Comparison of ENCODE assay signal across 17 mouse cellular contexts in the genomic region with DNA sequence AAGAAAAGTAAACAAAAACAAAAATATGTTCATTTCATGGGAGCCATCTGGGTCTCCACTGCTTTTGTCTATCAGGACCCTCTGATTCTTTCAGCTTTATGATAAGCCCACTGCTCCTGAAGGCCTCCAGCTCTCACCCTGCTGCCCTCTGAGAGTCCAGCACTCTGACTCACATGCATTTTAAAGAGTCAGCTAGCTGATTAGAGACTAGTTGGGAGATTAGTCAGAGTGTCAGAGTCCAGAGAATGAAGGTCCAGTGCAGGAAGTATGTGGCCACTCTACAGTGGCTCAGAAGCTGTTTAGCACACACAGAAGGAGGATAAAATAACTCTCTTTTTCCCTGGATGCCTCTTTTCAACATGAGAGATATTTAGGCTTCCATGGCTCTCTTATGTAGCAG. TPM values are rescaled to one million over a fixed set of nuclear protein-coding genes. Genes with fewer than 3 reads are reported as not detected.
"Had no signal": no experiment of that assay in that cellular context is flagged by ENCODE, and none has a peak within 500 bp of the region (broad histone marks: within the 10 kb centered on the region; RNA-seq: fewer than 3 reads in every experiment).

No protein-coding gene starts in this region.

- H3K4me2 ChIP-seq: limb, embryonic 12.5 days; liver, embryonic 13.5 days; lung, embryonic 15.5 days; midbrain, embryonic 12.5 days had no signal

- DNase-seq: kidney, adult 8-10 months; kidney, postnatal 25 days; liver; liver, embryonic 13.5 days; liver, postnatal 0 days; lung, postnatal 14 days had no signal

- H3K9ac ChIP-seq: limb, embryonic 12.5 days; liver, embryonic 13.5 days; liver, postnatal 0 days; lung, embryonic 15.5 days; midbrain, embryonic 12.5 days had no signal

- H3K36me3 ChIP-seq: limb, embryonic 12.5 days; liver, embryonic 13.5 days; lung, embryonic 15.5 days; midbrain, embryonic 12.5 days had no signal

- H3K27ac ChIP-seq: layer of hippocampus, adult 2 months; limb, embryonic 12.5 days; liver, embryonic 13.5 days; lung, embryonic 15.5 days; midbrain, embryonic 12.5 days had no signal

- H3K4me3 ChIP-seq: layer of hippocampus, adult 2 months; limb, embryonic 12.5 days; liver, embryonic 13.5 days; lung, embryonic 15.5 days; midbrain, embryonic 12.5 days had no signal

- H3K4me1 ChIP-seq: limb, embryonic 12.5 days; liver, embryonic 13.5 days; lung, embryonic 15.5 days; midbrain, embryonic 12.5 days had no signal

- H3K27me3 ChIP-seq: limb, embryonic 12.5 days; liver, embryonic 13.5 days; lung, embryonic 15.5 days; midbrain, embryonic 12.5 days had no signal

- ATAC-seq: liver, postnatal 0 days had no signal

- H3K9me3 ChIP-seq: limb, embryonic 12.5 days; liver, embryonic 13.5 days; lung, embryonic 15.5 days; midbrain, embryonic 12.5 days had no signal

RNA-seq across cellular contexts. Expression of gene Clca3b, which starts 37.8 kb away (rescaled TPM):
- total RNA-seq: layer of hippocampus, adult 2 months; layer of hippocampus, postnatal 10 days; left cerebral cortex, postnatal 36 days; megakaryocyte-erythroid progenitor cell, adult 5-6 weeks; midbrain, postnatal 0 days had no signal
- polyA plus RNA-seq: limb, embryonic 12.5 days; liver, embryonic 13.5 days; liver, postnatal 0 days; midbrain, embryonic 12.5 days; midbrain, postnatal 0 days; neural tube, embryonic 14.5 days; spleen, adult 2 months had no signal

RNA-seq across cellular contexts. Expression of gene Clca4b, which starts 45.4 kb away (rescaled TPM):
- total RNA-seq: layer of hippocampus, adult 2 months; layer of hippocampus, postnatal 10 days; left cerebral cortex, postnatal 36 days; megakaryocyte-erythroid progenitor cell, adult 5-6 weeks; midbrain, postnatal 0 days had no signal
- polyA plus RNA-seq: kidney, embryonic 16.5 days; limb, embryonic 12.5 days; liver, embryonic 13.5 days; liver, postnatal 0 days; lung, embryonic 15.5 days; midbrain, embryonic 12.5 days; midbrain, postnatal 0 days; neural tube, embryonic 14.5 days; spleen, adult 2 months had no signal
